Mouse (Mus musculus) v-Abl transformed pro-B cells (cell line): ENCODE measurements around the gene Grm5.

Source experiments
- in situ Hi-C, 2 experiments: fragments of 400-800 bp; cut with MboI; formaldehyde crosslinking; loops; one replicate each; pipeline ENCODE4 v1.15.1; 2025; ENCODE audit not compliant: unreplicated experiment in 2 of 2

Grm5 gene

GRCm38 (mm10) chr7:87843496-87843895 is 259.5 kb downstream of the Grm5 start:
- in situ Hi-C loops: loop anchor here (25.0 kb wide), 3 partner anchors 369 to 1319 kb away; no protein-coding TSS in a partner anchor

GRCm38 (mm10) chr7:87846082-87846481 is 262.1 kb downstream of the Grm5 start:
- in situ Hi-C loops: loop anchor here (25.0 kb wide), 3 partner anchors 366 to 1316 kb away; no protein-coding TSS in a partner anchor

- in situ Hi-C loops: no loop called here
Observed at GRCm38 (mm10) chr7:87925956-87926355, 342.0 kb downstream of the Grm5 start.

GRCm38 (mm10) chr7:87937415-87937814 is 353.4 kb downstream of the Grm5 start:
- in situ Hi-C loops: no loop called here

GRCm38 (mm10) chr7:87938265-87938664 is 354.3 kb downstream of the Grm5 start:
- in situ Hi-C loops: no loop called here

GRCm38 (mm10) chr7:87950205-87950604 is 366.2 kb downstream of the Grm5 start:
- in situ Hi-C loops: no loop called here

- in situ Hi-C loops: no loop called here
Observed at GRCm38 (mm10) chr7:87973216-87973615, 389.2 kb downstream of the Grm5 start.

GRCm38 (mm10) chr7:87975041-87975440 is 391.1 kb downstream of the Grm5 start:
- in situ Hi-C loops: no loop called here

- in situ Hi-C loops: no loop called here
Observed at GRCm38 (mm10) chr7:87983494-87983893, 399.5 kb downstream of the Grm5 start.

- in situ Hi-C loops: no loop called here
Observed at GRCm38 (mm10) chr7:88014451-88014850, 430.5 kb downstream of the Grm5 start.

- in situ Hi-C loops: no loop called here
Observed at GRCm38 (mm10) chr7:88027411-88028132, 443.6 kb downstream of the Grm5 start.

- in situ Hi-C loops: no loop called here
Observed at GRCm38 (mm10) chr7:88047366-88047765, 463.4 kb downstream of the Grm5 start.

GRCm38 (mm10) chr7:88054224-88054938 is 470.4 kb downstream of the Grm5 start:
- in situ Hi-C loops: no loop called here

- in situ Hi-C loops: no loop called here
Observed at GRCm38 (mm10) chr7:88056438-88056837, 472.5 kb downstream of the Grm5 start.

- in situ Hi-C loops: loop anchor here (10.0 to 25.0 kb wide), 5 partner anchors 979 to 1321 kb away; partner anchors contain the start of genes Fzd4 (in 1 of the 2) and Tmem135 (in 1 of the 2)
Observed at GRCm38 (mm10) chr7:88091115-88091514, 507.1 kb downstream of the Grm5 start.

- in situ Hi-C loops: loop anchor here (5.0 to 25.0 kb wide), 9 partner anchors 116 to 1316 kb away; partner anchors contain the start of genes Fzd4 (in 1 of the 2) and Tmem135 (in 1 of the 2)
Observed at GRCm38 (mm10) chr7:88096536-88097107, 512.7 kb downstream of the Grm5 start.

GRCm38 (mm10) chr7:88097715-88098114 is 513.7 kb downstream of the Grm5 start:
- in situ Hi-C loops: loop anchor here (5.0 to 25.0 kb wide), 9 partner anchors 115 to 1315 kb away; partner anchors contain the start of genes Fzd4 (in 1 of the 2) and Tmem135 (in 1 of the 2)

- in situ Hi-C loops: no loop called here
Observed at GRCm38 (mm10) chr7:88116724-88117409, 532.9 kb downstream of the Grm5 start.

GRCm38 (mm10) chr7:88128080-88128848 is 544.3 kb downstream of the Grm5 start:
- in situ Hi-C loops: no loop called here
